Mouse (Mus musculus) telencephalon, adult 2 months (tissue): ENCODE results near the gene Josd1.
"Not testable (repeated sequence)": the region's sequence is repeated elsewhere in the genome, so short reads cannot be mapped to it uniquely, and the experiment has no call there.

Experiments
- DNase-seq: peaks from one replicate; pipeline ENCODE4 v3.0.0-alpha.2; 2011; ENCODE audit warnings: low read depth, low spot score

Gene Josd1

GRCm38 (mm10) chr15:79692334-79692733 lies 4.6 kb upstream of the Josd1 start:
- DNase-seq, result no peak

GRCm38 (mm10) chr15:79691023-79691508 lies 3.3 kb upstream of the Josd1 start:
- DNase-seq, result no peak

GRCm38 (mm10) chr15:79690426-79691022 lies 2.8 kb upstream of the Josd1 start, which contains the start of gene Gtpbp1:
Gene Gtpbp1 (plus strand): TSS chr15:79690845.
- DNase-seq, result peak; percentile 100

- DNase-seq, result no peak
These were observed 2.1 kb upstream of the Josd1 start for GRCm38 (mm10) chr15:79689662-79690425.

- DNase-seq, result no peak
These were observed 693 bp upstream of the Josd1 start for GRCm38 (mm10) chr15:79688268-79688956.

DNA sequence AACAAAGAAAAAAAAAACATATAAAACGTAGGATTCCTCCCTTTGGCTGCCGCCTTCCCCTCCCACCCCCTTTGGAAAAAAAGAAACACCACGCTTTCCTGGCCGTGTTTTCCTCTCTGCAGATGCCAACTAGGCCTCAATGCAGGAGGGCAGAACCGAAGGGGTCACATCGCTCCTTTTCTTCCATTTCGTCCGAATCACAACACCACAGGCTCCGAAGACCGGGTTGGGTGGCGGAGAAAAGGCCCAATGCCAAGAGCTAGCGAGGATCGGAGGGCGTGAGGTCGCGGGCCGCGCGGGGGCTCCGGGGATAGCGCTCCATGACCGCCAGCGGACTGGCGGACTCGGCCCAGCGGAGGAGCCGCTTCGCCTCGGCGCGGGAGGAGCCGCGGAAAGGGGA lies 544 bp downstream of the Josd1 start:
- no peak for DNase-seq

GRCm38 (mm10) chr15:79686046-79686869 lies 1.5 kb downstream of the Josd1 start:
- DNase-seq, result no peak

GRCm38 (mm10) chr15:79685141-79685641 lies 2.5 kb downstream of the Josd1 start:
- no peak for DNase-seq

- no peak for DNase-seq
These were observed 3.1 kb downstream of the Josd1 start for GRCm38 (mm10) chr15:79684616-79685015.

GRCm38 (mm10) chr15:79683707-79684465 lies 3.8 kb downstream of the Josd1 start:
- no peak for DNase-seq

DNA sequence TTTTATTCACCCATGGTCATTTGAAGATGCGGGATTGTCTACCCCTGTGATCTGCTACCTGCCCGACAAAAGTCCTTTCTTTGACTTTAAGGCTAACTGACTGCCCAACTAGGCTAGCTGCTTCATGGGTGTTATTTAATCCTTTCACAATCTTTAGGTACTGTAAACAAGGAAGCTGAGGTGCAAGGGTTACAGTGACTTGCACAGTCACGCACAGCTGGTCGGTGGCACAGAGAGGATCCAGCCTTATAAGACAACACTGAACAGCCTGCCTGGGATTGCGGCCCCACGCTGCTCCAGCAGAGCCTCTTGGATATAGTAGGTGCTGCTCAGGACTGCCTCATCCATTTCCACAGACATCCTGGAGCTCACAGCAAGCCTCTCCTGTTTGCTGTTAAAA lies 4.6 kb downstream of the Josd1 start:
- no peak for DNase-seq

- no peak for DNase-seq
These were observed 5.7 kb downstream of the Josd1 start for GRCm38 (mm10) chr15:79681973-79682372.

DNA sequence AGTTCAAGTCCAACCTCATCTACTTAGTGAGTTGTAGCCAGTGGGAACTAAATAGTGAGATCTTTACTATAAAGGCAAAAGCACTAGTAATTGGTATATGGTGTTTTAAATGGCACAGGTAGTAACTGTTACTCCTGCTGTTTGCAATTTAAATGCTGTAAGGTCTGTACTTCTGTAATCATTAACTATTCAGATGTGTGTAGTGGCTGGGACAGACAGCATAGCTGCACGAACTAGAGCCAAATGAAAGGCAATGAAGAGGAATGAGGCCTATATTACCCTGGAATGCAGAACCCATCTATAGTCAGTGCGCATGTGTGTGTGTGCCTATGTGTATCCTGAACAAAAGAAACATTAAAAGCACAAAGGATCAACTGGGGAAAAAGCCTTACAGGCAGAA lies 9.8 kb downstream of the Josd1 start:
- DNase-seq, result no peak

DNA sequence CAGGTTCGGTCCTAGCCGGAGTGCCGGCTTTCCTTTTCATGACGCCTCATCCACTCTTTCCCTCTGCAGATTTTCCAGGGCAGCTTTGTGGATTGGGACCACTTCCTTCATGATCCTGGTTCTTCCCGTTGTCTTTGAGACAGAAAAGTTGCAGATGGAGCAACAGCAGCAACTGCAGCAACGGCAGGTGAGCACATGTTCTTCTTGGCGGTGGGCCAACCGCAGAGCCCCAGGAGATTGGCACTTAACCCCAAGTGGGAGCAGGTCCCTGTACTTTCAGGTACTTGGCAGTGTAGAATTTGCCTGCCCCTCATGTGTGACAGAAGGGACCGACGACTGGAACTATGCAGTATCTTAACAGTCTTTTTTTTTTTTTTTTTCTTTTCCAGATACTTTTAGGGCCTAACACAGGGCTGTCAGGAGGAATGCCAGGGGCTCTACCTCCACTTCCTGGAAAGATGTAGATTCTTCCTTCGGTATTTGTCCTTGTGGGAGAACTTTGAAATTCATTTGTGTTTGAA lies 15.8 kb downstream of the Josd1 start:
- not testable (repeated sequence) for DNase-seq

GRCm38 (mm10) chr15:79670972-79671299 lies 16.8 kb downstream of the Josd1 start:
- DNase-seq, result no peak

- DNase-seq, result peak; percentile 94
These were observed 17.3 kb downstream of the Josd1 start, which contains the start of gene Tomm22 for GRCm38 (mm10) chr15:79670249-79670971. Gene Tomm22 (plus strand): TSS chr15:79670861.

- DNase-seq, result no peak
These were observed 18.5 kb downstream of the Josd1 start for GRCm38 (mm10) chr15:79669195-79669594.

DNA sequence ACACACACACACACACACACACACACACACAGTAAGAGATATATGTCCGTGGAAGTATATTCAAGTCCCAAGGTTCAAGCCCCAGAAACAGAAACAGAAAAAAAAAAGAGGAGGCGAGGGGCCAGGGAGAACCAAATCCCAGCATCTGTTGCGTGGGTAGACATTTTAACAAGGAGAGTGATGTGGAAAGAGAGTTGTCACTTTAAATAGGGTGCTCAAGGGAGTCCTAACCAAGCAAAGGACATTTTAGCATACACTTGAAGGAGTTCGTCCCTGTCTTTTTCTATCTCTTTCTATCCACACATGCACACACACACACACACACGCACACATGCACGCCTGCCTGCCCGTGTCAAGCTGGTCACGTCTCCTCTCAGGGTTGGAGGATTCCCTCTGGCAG lies 23.1 kb downstream of the Josd1 start:
- DNase-seq, result peak; percentile 83

GRCm38 (mm10) chr15:79661852-79662251 lies 25.9 kb downstream of the Josd1 start:
- DNase-seq, result no peak
